Comparison of ENCODE assay signal across 26 mouse cellular contexts in genomic region chr8:111924976-111925375, GRCm38 (mm10). TPM values are rescaled to one million over a fixed set of nuclear protein-coding genes. Genes with fewer than 3 reads are reported as not detected.
DNase-seq lines count a peak whose midpoint lies in the region; ATAC-seq and TF ChIP-seq lines count a peak whose summit lies in the region.
"Had no signal": no experiment of that assay in that cellular context is flagged by ENCODE, and none has a peak within 500 bp of the region (broad histone marks: within the 10 kb centered on the region; RNA-seq: fewer than 3 reads in every experiment).

No protein-coding gene starts in this region.

- in situ Hi-C loops in CH12.LX (cut with MboI; ENCODE audit: low pct_ligation_motif_present, low pct_unique_long_range_greater_than_20kb, low sequenced_read_pairs) (no loop called here), ES-E14 (cut with MboI; ENCODE audit: low sequenced_read_pairs in 2 of 2, unreplicated experiment in 2 of 2) (no loop called here)

- H3K36me3 ChIP-seq in CH12.LX (replicated peaks in 1 of 2; ENCODE audit: control insufficient read depth in 1 of 2, insufficient read depth in 1 of 2, low read length in 1 of 2) = no peaks in the 10 kb centered on the region
- H3K36me3 ChIP-seq in ES-E14 (ENCODE audit: control insufficient read depth, insufficient read depth, low read length, poor library complexity, severe bottlenecking) = peaks cover 3% of the 10 kb centered on the region; the same call in 1 of the 2 replicates
- H3K36me3 ChIP-seq in intestine, embryonic 15.5 days = no peaks in the 10 kb centered on the region
- H3K36me3 ChIP-seq in liver, embryonic 14.5 days (replicated peaks; ENCODE audit: control insufficient read depth, insufficient read depth, low read depth) = no peaks in the 10 kb centered on the region
- H3K36me3 ChIP-seq: embryonic facial prominence, embryonic 15.5 days; neural tube, embryonic 15.5 days had no signal

- H3K27ac ChIP-seq in CH12.LX (ENCODE audit: insufficient read depth, low read depth) = no peak overlapping the region
- H3K27ac ChIP-seq in ES-E14 (ENCODE audit: insufficient read depth, low read depth, low read length, poor library complexity, severe bottlenecking) = peak overlapping the region; percentile 14; the same call in 1 of the 2 replicates
- no peak overlapping the region for H3K27ac ChIP-seq in intestine, embryonic 15.5 days
- H3K27ac ChIP-seq in liver, embryonic 14.5 days = peak overlapping the region; percentile 8
- H3K27ac ChIP-seq: embryonic facial prominence, embryonic 15.5 days; hindbrain, embryonic 12.5 days; layer of hippocampus, adult 2 months; limb, embryonic 13.5 days; neural tube, embryonic 15.5 days had no signal

- dilution Hi-C loops in CH12.LX (cut with MboI; ENCODE audit: extremely low pct_ligation_motif_present, extremely low pct_unique_long_range_greater_than_20kb, low sequenced_read_pairs) = no loop called here

- intact Hi-C loops in left cerebral cortex, postnatal 14 days (cut with DNase I) = no loop called here

- H3K9me3 ChIP-seq in CH12.LX (replicated peaks; ENCODE audit: low read length) = no peaks in the 10 kb centered on the region
- H3K9me3 ChIP-seq in ES-E14 (ENCODE audit: control insufficient read depth, insufficient read depth, low read depth, low read length) = no peaks in the 10 kb centered on the region
- no peaks in the 10 kb centered on the region for H3K9me3 ChIP-seq in intestine, embryonic 15.5 days
- H3K9me3 ChIP-seq in liver, embryonic 14.5 days (ENCODE audit: control insufficient read depth, low read length) = no peaks in the 10 kb centered on the region
- H3K9me3 ChIP-seq: embryonic facial prominence, embryonic 15.5 days; hindbrain, embryonic 12.5 days; limb, embryonic 13.5 days; neural tube, embryonic 15.5 days had no signal

- H3K79me2 ChIP-seq in CH12.LX (replicated peaks; ENCODE audit: control insufficient read depth, extremely low read depth, insufficient read depth, poor library complexity, severe bottlenecking) = no peaks in the 10 kb centered on the region

- 61% methylated on average over 7 of the region's 7 CpGs for WGBS in intestine, embryonic 15.5 days
- 23% methylated on average over 7 of the region's 7 CpGs for WGBS in liver, embryonic 14.5 days (ENCODE audit: insufficient replicate concordance)

- no peak overlapping the region for H3K4me3 ChIP-seq in CH12.LX (replicated peaks in 1 of 3; ENCODE audit: low read depth in 2 of 3, low read length in 2 of 3, poor library complexity in 1 of 3)
- no peak overlapping the region for H3K4me3 ChIP-seq in ES-E14 (ENCODE audit: insufficient read depth in 1 of 2, low read depth in 1 of 2, low read length in 2 of 2, poor library complexity in 1 of 2, severe bottlenecking in 1 of 2)
- H3K4me3 ChIP-seq in intestine, embryonic 15.5 days (replicated peaks) = no peak overlapping the region
- no peak overlapping the region for H3K4me3 ChIP-seq in liver, embryonic 14.5 days (ENCODE audit: insufficient read depth in 1 of 2, low read depth in 2 of 2, low read length in 2 of 2)
- H3K4me3 ChIP-seq: embryonic facial prominence, embryonic 15.5 days; hindbrain, embryonic 12.5 days; layer of hippocampus, adult 2 months; limb, embryonic 13.5 days; neural tube, embryonic 15.5 days had no signal

- no peak for TF ChIP-seq POLR2A in CH12.LX (IDR thresholded peaks at IDR 0.05; ENCODE audit: low read depth, low read length)

- peak; percentile 76 for ATAC-seq in intestine, embryonic 15.5 days
- no peak for ATAC-seq in liver, embryonic 14.5 days (ENCODE audit: insufficient read depth)
- ATAC-seq: forebrain, embryonic 14.5 days had no signal

- H3K9ac ChIP-seq in CH12.LX (ENCODE audit: insufficient read depth, low read depth) (no peak overlapping the region), ES-E14 (ENCODE audit: insufficient read depth, low read depth, low read length, poor library complexity, severe bottlenecking) (no peak overlapping the region)
- H3K9ac ChIP-seq in intestine, embryonic 15.5 days = no peak overlapping the region
- H3K9ac ChIP-seq in liver, embryonic 14.5 days (replicated peaks) = no peak overlapping the region
- H3K9ac ChIP-seq: embryonic facial prominence, embryonic 15.5 days; hindbrain, embryonic 12.5 days; limb, embryonic 13.5 days; lung, embryonic 14.5 days; neural tube, embryonic 15.5 days had no signal

- H3K4me1 ChIP-seq in CH12.LX (ENCODE audit: control insufficient read depth in 1 of 2, insufficient read depth in 2 of 2) (peaks cover 0 to 11% of the 10 kb centered on the region in 2 experiments; a peak in 2 of 4 replicates), ES-E14 (ENCODE audit: control insufficient read depth in 2 of 2, insufficient read depth in 2 of 2, low read length in 2 of 2, poor library complexity in 1 of 2) (peaks cover 3 to 13% of the 10 kb centered on the region in 2 experiments)
- H3K4me1 ChIP-seq in intestine, embryonic 15.5 days (replicated peaks) = no peaks in the 10 kb centered on the region
- H3K4me1 ChIP-seq in liver, embryonic 14.5 days (replicated peaks; ENCODE audit: control insufficient read depth in 2 of 2, insufficient read depth in 2 of 2, low read length in 1 of 2) = peaks cover 19 to 27% of the 10 kb centered on the region in 2 experiments
- H3K4me1 ChIP-seq: embryonic facial prominence, embryonic 15.5 days; hindbrain, embryonic 12.5 days; limb, embryonic 13.5 days; neural tube, embryonic 15.5 days had no signal

- H3K4me2 ChIP-seq in CH12.LX (ENCODE audit: insufficient read depth, low read depth, poor library complexity, severe bottlenecking) = no peak overlapping the region
- H3K4me2 ChIP-seq in intestine, embryonic 15.5 days (replicated peaks) = no peak overlapping the region
- peak overlapping the region; percentile 11; the same call in 1 of the 2 replicates for H3K4me2 ChIP-seq in liver, embryonic 14.5 days (ENCODE audit: low read depth)
- H3K4me2 ChIP-seq: embryonic facial prominence, embryonic 15.5 days; hindbrain, embryonic 12.5 days; limb, embryonic 13.5 days; lung, embryonic 14.5 days; neural tube, embryonic 15.5 days had no signal

- no peaks in the 10 kb centered on the region for H3K27me3 ChIP-seq in CH12.LX (replicated peaks)
- H3K27me3 ChIP-seq in intestine, embryonic 15.5 days (replicated peaks) = no peaks in the 10 kb centered on the region
- no peaks in the 10 kb centered on the region for H3K27me3 ChIP-seq in liver, embryonic 14.5 days (ENCODE audit: control insufficient read depth, insufficient read depth, low read length)
- H3K27me3 ChIP-seq: embryonic facial prominence, embryonic 15.5 days; hindbrain, embryonic 12.5 days; limb, embryonic 13.5 days; neural tube, embryonic 15.5 days had no signal

- TF ChIP-seq EP300 in CH12.LX (IDR thresholded peaks at IDR 0.05; ENCODE audit: low read length) = no peak
- no peak for TF ChIP-seq EP300 in liver, embryonic 14.5 days (IDR thresholded peaks at IDR 0.05; ENCODE audit: low read depth)

- TF ChIP-seq CTCF in CH12.LX (conservative IDR thresholded peaks at IDR 0.05 in 1 of 2, IDR thresholded peaks at IDR 0.05 in 1 of 2; ENCODE audit: low read depth in 2 of 2, low read length in 2 of 2) = no peak
- no peak for TF ChIP-seq CTCF in liver, embryonic 14.5 days (IDR thresholded peaks at IDR 0.05; ENCODE audit: low read depth)

- no peak for TF ChIP-seq RAD21 in CH12.LX (IDR thresholded peaks at IDR 0.05; ENCODE audit: low read depth, low read length)

- DNase-seq in CH12.LX (ENCODE audit: extremely low read depth) (no peak), ES-E14 (ENCODE audit: low read depth, low spot score) (no peak), MN1 (ENCODE audit: low spot score) (no peak)
- DNase-seq in liver, embryonic 14.5 days (ENCODE audit: low read depth in 3 of 3, low spot score in 3 of 3) = peak in 1 of 3 experiments; percentile 14
- no peak for DNase-seq in retina, postnatal 1 day
- no peak for DNase-seq in layer of hippocampus, postnatal 10 days (ENCODE audit: low spot score in 2 of 2)
- no peak for DNase-seq in left cerebral cortex, postnatal 14 days (ENCODE audit: low spot score in 2 of 2)
- DNase-seq: adrenal gland, postnatal 25 days; cerebellum, adult 9-11 months; kidney, adult 9 months; kidney, postnatal 25 days; layer of hippocampus, postnatal 36 days; lung, embryonic 14.5 days; thymus, adult 18-20 months; thymus, postnatal 4 days had no signal

RNA-seq across cellular contexts. Expression of gene Tmem231, which starts 8.7 kb away (rescaled TPM):
- total RNA-seq in CH12.LX (2012; rRNA removed) = 2.1 and 3.6 TPM in 2 replicates
- 3.1 and 3.5 TPM in 2 replicates for total RNA-seq in CH12.LX (2014; rRNA removed)
- polyA plus RNA-seq in CH12.LX (2012; ENCODE audit: insufficient read length, low read depth) = 3.7 and 4.3 TPM in 2 replicates
- total RNA-seq in ES-E14 (2012; rRNA removed) = 30.3 and 38.5 TPM in 2 replicates
- polyA plus RNA-seq in intestine, embryonic 15.5 days (2015; fragmentation: Nextera tagmentation; extraction: Ambion mirVana) = 9.3 and 11.5 TPM in 2 replicates
- polyA plus RNA-seq in liver, embryonic 14.5 days (2012; rRNA removed) = 1.4 and 1.7 TPM in 2 replicates
- 2.0 and 2.4 TPM in 2 replicates for polyA plus RNA-seq in liver, embryonic 14.5 days (2014; fragmentation: Nextera tagmentation; extraction: Ambion mirVana)
- total RNA-seq in layer of hippocampus, postnatal 10 days (2021) = 10 to 100 TPM in 1 of 2 experiments, 1 to 10 TPM in 1; 9.8 to 10.1 TPM
- 10 to 100 TPM in 1 of 2 experiments, 1 to 10 TPM in 1; 9.8 to 10.6 TPM for total RNA-seq in left cerebral cortex, postnatal 14 days (2021)
- total RNA-seq: granulocyte monocyte progenitor cell, adult 5-6 weeks had no signal

RNA-seq across cellular contexts. Expression of gene Chst5, which starts 14.7 kb away (rescaled TPM):
- not detected in 2 replicates for total RNA-seq in CH12.LX (2012; rRNA removed)
- total RNA-seq in CH12.LX (2014; rRNA removed) = not detected in 2 replicates
- polyA plus RNA-seq in CH12.LX (2012; ENCODE audit: insufficient read length, low read depth) = not detected in 2 replicates
- total RNA-seq in ES-E14 (2012; rRNA removed) = 4.0 and 4.4 TPM in 2 replicates
- polyA plus RNA-seq in intestine, embryonic 15.5 days (2015; fragmentation: Nextera tagmentation; extraction: Ambion mirVana) = 1.2 and 1.7 TPM in 2 replicates
- polyA plus RNA-seq in liver, embryonic 14.5 days (2012; rRNA removed) = 0.02 and 0.03 TPM in 2 replicates
- not detected in 2 replicates for polyA plus RNA-seq in liver, embryonic 14.5 days (2014; fragmentation: Nextera tagmentation; extraction: Ambion mirVana)
- under 1 TPM; 0.48 to 0.89 TPM for total RNA-seq in layer of hippocampus, postnatal 10 days (2021)
- total RNA-seq in left cerebral cortex, postnatal 14 days (2021) = under 1 TPM; 0.62 to 0.85 TPM
- total RNA-seq: adrenal gland, postnatal 25 days; common myeloid progenitor, adult 5-6 weeks; gastrocnemius, adult 8-10 months; granulocyte monocyte progenitor cell, adult 5-6 weeks; heart, postnatal 25 days had no signal

RNA-seq across cellular contexts. Expression of gene Gabarapl2, which starts 15.5 kb away (rescaled TPM):
- total RNA-seq in CH12.LX (2012; rRNA removed) (29.8 and 30.6 TPM in 2 replicates), CH12.LX (2014; rRNA removed) (49.4 and 61.0 TPM in 2 replicates), ES-E14 (2012; rRNA removed) (112 and 255 TPM in 2 replicates)
- polyA plus RNA-seq in CH12.LX (2012; ENCODE audit: insufficient read length, low read depth) = 39.3 and 42.1 TPM in 2 replicates
- polyA plus RNA-seq in intestine, embryonic 15.5 days (2015; fragmentation: Nextera tagmentation; extraction: Ambion mirVana) = 194 and 215 TPM in 2 replicates
- polyA plus RNA-seq in liver, embryonic 14.5 days (2012; rRNA removed) = 26.5 and 50.5 TPM in 2 replicates
- 184 and 188 TPM in 2 replicates for polyA plus RNA-seq in liver, embryonic 14.5 days (2014; fragmentation: Nextera tagmentation; extraction: Ambion mirVana)
- total RNA-seq in layer of hippocampus, postnatal 10 days (2021) = 100 to 1,000 TPM; 193 to 198 TPM
- total RNA-seq in left cerebral cortex, postnatal 14 days (2021) = 100 to 1,000 TPM; 200 to 212 TPM

RNA-seq across cellular contexts. Expression of gene Tmem170, which starts 48.4 kb away (rescaled TPM):
- total RNA-seq in CH12.LX (2012; rRNA removed) (2.2 and 2.4 TPM in 2 replicates), CH12.LX (2014; rRNA removed) (2.1 and 2.5 TPM in 2 replicates), ES-E14 (2012; rRNA removed) (12.1 and 14.3 TPM in 2 replicates)
- polyA plus RNA-seq in CH12.LX (2012; ENCODE audit: insufficient read length, low read depth) = 1.2 and 1.6 TPM in 2 replicates
- polyA plus RNA-seq in intestine, embryonic 15.5 days (2015; fragmentation: Nextera tagmentation; extraction: Ambion mirVana) = 15.9 and 16.0 TPM in 2 replicates
- polyA plus RNA-seq in liver, embryonic 14.5 days (2012; rRNA removed) = 1.9 and 2.3 TPM in 2 replicates
- polyA plus RNA-seq in liver, embryonic 14.5 days (2014; fragmentation: Nextera tagmentation; extraction: Ambion mirVana) = 1.8 and 2.1 TPM in 2 replicates
- total RNA-seq in layer of hippocampus, postnatal 10 days (2021) = 1 to 10 TPM; 3.4 to 4.1 TPM
- total RNA-seq in left cerebral cortex, postnatal 14 days (2021) = 1 to 10 TPM; 2.8 to 3.3 TPM

Comparison
In these comparisons a context has a peak if more than half of its experiments do, and no peak if none do; other contexts are left out.
1. H3K27ac ChIP-seq: peak in ES-E14 (single experiment) and liver, embryonic 14.5 days (single experiment); none in CH12.LX (single experiment) and intestine, embryonic 15.5 days (single experiment).